Mouse (Mus musculus): Measurements from ENCODE around the gene Ctnnbl1.

Ctnnbl1 gene

DNA sequence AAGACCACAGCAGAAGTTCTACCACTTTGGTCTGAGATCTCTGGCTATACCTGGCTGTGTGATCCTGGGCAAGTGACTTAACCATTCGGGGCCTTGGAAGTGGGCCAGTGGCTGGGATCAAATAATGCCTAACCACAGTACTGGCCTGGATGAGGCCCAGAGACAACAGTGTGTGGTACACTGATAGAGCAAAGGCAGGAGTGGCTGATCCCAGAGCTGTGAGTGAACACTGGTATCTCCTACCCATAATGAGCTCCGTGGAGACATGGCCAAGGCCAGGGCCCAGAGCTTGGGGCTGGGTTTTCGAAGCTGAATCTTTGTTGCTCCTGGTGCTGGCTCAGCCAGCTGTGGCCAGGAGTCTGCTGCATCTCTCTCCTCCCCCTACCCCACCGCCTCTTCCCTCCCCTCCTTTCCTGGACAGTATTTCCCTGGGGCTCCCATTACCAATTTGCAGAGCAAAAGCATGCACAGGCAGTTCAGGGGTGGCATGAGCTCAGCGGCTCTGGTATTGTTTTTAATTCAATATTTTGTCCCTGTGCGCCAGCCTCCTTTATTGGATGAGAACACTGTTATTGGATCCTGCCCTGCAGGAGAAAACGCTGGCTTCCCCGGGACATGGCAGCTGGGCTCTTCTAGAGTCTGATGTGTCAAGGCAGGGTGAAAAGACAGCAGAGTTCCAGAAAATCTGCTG lies 13.2 kb upstream of the Ctnnbl1 start:
- no peak for TF ChIP-seq GATA4 (IDR thresholded peaks at IDR 0.05; ENCODE audit: insufficient replicate concordance, low read length)

DNA sequence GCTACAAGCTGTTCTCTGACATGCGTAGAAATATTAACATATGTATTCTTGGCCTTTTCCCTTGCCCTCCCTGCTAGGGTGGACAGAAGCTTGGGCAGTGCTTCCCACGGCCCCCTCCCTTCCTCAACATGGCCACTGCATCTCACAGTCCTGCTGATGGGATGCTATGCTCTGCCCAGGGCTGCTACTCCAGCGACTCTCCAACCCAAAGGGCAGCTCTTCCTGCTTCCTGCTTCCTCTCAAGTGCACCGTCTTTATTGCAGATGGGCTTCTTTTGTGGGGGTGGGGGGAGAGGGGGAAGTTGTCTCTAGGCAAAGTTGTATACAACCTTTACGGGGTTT lies 12.7 kb upstream of the Ctnnbl1 start:
- no peak for TF ChIP-seq GATA4 (IDR thresholded peaks at IDR 0.05; ENCODE audit: insufficient replicate concordance, low read length)

DNA sequence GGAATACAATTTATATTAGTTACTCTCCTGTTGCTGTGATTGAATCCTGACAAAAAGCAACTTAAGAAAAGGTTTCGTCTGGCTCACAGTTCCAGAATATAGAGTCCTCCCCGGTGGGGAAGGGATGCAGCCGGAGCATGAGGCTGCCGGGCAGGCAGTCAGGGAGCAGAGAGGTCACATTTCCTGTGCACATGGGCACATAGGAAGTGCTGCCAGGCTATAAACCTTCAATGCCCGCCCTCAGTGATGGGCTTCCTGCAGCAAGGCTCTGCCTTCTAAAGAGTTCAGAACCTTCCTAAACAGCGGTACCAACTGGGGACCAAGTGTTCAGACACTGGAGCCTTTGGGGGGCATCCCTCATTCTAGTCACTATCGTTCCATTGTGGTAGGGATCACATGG lies 7.4 kb downstream of the Ctnnbl1 start:
- TF ChIP-seq GATA4 (IDR thresholded peaks at IDR 0.05; ENCODE audit: insufficient replicate concordance, low read length), result no peak

DNA sequence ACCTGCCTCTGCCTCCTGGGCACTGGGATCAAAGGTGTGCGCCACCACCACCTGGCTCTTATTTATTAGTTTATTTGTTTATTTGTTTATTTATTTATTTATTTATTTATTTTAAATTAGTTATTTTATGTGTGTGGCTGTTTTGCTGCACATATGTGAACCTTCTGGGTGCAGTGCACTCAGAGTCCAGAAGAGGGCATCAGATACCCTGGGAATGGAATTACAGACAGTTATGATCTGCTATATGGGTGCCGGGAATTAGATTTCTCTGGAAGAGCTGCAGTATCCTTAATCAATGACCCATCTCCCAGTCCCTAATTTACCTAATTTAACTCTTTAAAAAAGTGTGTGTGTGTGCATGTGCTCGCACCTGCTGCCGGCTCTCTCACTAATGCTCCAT lies 8.5 kb downstream of the Ctnnbl1 start:
- TF ChIP-seq GATA4 (IDR thresholded peaks at IDR 0.05; ENCODE audit: insufficient replicate concordance, low read length), result no peak

DNA sequence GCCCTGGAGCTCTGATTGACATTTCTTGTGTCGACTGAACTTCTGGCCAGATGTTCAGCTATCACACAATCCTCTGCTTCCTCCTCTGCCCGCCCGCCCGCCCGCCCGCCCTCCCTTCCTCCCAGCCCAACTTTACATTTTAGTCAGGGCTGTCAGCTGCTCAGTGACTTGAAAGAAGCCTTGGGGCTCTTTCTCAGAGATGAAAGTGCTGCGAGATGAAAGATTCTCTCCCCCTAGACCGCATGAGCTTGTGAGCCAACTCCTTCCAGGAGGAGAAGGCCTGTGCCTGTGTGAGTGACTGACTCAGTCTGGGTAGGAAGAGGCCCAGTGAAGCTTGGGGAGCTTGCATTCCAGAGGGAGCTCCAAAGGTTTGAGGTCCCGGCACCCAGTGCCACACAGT lies 9.4 kb downstream of the Ctnnbl1 start:
- no peak for TF ChIP-seq GATA4 (IDR thresholded peaks at IDR 0.05; ENCODE audit: insufficient replicate concordance, low read length)

DNA sequence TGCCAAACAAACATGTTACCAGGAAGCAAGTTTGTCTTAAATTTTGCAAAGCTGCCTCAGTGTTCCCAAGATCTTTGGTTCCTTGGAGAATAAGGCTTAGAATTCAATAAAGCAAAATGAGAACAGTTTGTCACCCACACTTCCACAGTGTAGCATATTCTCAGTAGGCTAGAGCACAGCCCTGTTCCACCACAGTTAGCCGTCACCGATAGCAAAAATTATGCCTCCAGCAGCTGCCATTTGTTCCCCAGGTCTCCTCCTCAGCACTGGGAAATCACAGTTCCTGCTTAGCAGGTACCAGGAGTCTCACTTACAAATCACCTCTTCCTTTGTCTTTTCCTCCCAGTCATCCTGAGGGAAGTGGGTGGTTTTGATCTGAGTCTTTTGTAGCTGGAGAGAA lies 10.8 kb downstream of the Ctnnbl1 start:
- TF ChIP-seq GATA4 (IDR thresholded peaks at IDR 0.05; ENCODE audit: insufficient replicate concordance, low read length), result no peak

DNA sequence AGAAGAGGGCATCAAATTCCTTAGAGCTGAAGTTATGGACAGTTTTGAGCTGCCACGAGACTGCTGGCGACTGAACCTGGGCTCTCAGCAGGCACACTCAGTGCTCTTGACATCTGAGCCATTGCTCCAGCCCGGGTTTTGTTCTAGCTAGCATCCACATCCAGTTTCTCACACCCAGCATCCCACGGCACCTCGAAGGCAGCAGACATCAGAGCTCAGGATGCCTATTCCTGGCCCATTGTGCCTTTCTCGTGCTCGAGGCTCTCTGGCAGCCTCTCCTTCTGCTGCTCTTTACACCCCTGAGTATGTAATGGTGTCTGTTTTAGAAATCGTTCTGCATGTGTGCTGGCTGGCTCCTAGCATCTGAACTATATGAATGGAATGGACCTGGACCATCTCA lies 13.3 kb downstream of the Ctnnbl1 start:
- no peak for TF ChIP-seq GATA4 (IDR thresholded peaks at IDR 0.05; ENCODE audit: insufficient replicate concordance, low read length)

DNA sequence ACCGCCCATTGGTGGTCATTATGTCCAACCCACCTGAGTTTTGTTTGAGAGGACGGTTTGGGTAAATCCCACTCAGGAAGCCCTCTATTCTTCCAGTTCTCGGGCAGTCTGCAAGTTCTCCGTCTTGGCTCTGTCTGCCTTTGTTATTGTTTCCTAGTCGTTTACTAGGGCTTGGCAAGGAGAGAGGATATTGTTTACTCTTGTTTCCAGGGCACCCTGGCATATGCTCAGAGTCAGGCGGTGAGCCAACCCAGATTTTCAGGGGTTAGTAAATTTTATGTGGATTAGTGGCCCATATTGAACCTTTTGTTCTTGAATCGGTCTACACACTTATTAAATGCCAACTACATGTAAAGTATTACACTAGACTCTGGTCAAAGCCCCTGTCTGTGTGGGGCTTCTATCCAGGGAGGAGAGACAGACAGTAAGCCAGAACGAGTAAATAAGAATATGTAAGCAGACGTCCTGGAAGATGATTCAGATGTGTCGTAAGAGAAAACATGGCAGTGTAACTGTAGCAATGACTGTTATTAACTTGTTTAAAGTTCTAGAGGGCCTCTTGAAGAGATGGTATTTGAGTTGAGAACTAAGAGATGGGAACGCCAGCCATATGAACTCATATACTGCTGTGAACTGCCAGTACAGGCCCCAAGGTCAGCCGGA lies 13.9 kb downstream of the Ctnnbl1 start:
- no peak for TF ChIP-seq GATA4 (IDR thresholded peaks at IDR 0.05; ENCODE audit: insufficient replicate concordance, low read length)

DNA sequence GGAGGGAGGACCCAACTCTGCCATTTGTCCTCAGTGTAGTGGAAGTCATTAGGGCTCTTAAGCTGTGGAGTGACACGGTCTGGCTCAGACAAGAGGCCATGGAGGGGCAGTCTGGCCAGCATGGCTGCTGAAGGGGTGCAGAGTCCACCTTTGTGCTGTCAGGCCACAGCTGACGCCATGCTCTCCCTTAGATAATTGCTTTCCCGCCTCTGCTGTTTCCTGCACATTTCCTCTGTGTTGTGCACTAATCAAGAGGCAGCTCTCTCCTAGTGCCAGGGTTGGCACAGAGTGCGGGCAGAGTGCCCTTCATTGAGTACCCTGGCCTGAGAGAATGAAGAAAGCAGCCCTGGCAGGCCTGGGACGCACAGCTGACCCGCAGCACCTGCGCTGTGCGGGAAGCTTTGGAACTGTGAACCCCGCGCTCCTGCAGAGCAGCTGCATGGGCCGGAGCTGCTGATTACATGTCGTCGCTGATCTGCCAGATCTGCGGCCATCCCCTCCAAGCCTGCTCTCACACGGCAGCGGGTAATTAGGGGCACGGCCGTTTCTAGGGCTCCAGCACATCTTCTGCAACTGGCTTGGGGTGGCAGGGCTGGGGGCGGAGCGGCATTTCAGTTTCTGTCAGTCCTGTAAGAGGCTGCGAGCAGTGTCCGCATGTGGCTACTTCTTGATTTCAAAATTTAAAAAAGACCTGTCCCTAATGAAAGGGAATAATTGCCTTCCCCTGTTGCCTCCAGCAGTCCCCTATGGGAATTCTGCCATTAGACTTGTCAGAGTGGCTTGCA lies 14.6 kb downstream of the Ctnnbl1 start:
- TF ChIP-seq GATA4 (IDR thresholded peaks at IDR 0.05; ENCODE audit: insufficient replicate concordance, low read length), result no peak

DNA sequence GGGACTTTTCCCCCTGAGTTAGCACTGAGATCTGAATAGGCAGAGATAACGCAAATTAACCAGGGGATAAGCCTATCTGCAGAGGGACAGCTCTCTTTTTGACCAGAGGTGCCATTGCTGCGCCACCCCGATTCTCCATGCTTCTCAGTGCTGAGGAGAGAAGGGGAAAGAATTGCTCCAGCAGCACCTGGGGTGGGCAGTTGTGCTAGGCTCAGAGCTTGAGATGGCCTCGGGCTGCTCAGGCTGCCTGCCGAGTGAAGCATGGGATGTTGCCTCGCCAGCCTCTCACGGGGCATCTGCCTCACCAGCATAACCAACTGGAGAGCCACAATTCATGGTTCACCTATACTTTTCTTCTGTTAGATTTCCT lies 15.2 kb downstream of the Ctnnbl1 start:
- no peak for TF ChIP-seq GATA4 (IDR thresholded peaks at IDR 0.05; ENCODE audit: insufficient replicate concordance, low read length)

DNA sequence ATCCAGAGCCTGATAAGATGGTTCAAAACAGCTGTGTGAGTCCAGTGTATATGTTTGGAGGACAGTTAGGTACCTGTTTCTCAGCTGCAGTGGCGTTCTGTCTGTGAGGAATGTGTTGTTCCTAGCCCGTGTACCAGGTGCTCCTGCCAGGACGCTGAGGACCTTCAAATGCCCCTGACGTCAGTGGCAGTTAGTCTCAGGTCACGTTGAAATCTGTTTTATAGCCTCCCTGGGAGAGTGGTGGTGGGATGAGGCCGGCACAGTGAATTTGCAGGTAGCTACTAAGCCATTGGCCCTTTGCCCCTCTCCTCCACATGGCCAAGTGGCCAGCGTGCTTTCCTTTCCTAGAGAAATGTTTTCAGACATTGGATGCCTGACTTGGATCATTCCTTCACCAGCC lies 18.6 kb downstream of the Ctnnbl1 start:
- TF ChIP-seq GATA4 (IDR thresholded peaks at IDR 0.05; ENCODE audit: insufficient replicate concordance, low read length), result no peak

DNA sequence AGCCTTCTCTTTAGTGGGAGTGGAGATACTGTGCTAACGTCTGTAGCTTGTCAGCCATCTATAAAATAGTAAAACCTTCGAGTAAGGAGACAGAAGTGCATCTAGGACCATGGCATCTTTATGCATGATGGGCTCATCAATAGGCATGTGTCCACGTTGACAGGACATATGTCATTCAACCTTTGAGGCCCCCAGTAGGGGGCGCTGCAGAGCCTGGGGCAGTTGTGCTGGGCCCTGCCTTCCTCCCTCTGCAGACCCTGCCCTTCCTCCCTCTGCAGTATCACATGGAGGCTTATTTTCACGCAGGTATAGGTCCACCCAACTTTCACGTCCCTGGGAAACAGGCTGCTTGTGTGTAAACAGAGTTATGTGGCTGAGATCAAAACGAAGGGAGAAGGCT lies 19.0 kb downstream of the Ctnnbl1 start:
- TF ChIP-seq GATA4 (IDR thresholded peaks at IDR 0.05; ENCODE audit: insufficient replicate concordance, low read length), result no peak

DNA sequence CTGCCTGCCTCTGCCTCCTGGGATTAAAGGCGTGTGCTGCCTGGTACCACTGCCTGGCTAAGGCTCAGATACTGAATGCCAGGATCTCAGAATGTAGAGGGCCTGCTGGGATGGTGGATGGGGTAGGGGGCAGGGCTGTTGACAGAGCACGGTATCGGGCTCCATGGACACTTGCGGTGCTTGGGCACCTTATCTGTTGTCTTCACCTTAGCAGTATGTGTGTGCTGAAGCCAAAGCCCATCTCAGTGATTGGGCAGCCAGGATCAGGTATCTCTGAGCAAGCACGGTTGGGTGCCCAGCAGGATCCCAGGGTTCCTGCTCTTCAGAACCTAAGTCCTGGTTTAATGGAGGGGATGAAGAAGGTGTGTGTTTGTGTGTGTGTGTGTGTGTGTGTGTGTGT lies 21.2 kb downstream of the Ctnnbl1 start:
- TF ChIP-seq GATA4 (IDR thresholded peaks at IDR 0.05; ENCODE audit: insufficient replicate concordance, low read length), result no peak

DNA sequence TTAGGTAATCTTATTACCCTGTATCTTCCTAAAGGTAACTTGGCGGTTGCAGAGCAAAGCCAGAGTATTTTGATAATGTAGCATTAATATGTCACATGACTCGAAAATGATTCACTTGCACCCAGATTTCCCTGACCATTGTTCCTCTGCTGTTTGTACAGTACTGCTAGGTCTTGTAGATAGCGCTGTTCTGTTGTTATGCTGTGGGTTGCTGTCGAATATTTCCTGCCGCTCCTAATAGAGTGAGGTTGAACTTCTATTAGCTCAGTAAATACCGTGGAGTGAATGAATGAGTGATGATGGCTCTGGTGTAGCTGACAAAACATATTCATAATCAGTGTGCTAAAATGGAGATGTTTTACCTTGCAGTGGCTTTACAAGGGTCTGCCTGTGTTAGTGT lies 22.5 kb downstream of the Ctnnbl1 start:
- no peak for TF ChIP-seq GATA4 (IDR thresholded peaks at IDR 0.05; ENCODE audit: insufficient replicate concordance, low read length)

DNA sequence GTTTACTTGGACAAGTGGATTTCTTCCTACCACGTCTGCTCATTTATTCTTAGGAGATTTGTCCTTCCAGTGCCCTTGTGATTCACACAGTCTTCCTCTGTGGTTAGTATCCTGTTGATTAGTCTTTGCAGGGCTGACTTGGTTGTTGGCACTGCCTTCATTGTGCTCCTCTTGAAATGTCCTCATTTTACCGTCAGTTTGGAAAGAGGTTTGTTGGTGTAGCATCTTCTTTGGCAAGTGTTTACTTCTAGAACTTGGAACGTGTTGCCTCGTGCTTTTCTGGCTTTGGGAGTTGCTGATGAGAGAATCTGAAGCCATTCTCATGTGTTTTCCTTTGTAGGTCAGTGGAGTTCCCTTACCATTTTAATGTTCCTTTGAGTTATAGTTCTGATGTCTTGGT lies 25.7 kb downstream of the Ctnnbl1 start:
- no peak for TF ChIP-seq GATA4 (IDR thresholded peaks at IDR 0.05; ENCODE audit: insufficient replicate concordance, low read length)

DNA sequence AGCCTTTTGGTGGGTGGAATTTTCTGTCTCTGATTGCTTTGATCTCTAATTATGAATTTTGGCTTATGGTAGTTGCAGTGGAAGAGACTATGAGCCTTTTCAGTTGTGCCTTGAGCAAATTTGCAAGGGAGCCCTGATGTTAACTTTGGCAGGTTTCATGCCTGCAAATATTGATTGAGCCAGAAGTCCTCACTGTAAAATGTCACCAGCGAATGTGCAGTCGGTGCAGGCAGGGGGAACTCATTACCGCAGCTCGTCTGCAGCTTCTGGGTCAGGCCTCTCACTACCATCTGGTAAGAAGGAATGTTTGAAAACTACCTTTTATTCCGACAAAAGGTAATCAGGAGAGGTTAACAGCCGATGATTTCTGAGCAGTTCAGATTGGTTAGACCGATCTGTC lies 29.4 kb downstream of the Ctnnbl1 start:
- no peak for TF ChIP-seq GATA4 (IDR thresholded peaks at IDR 0.05; ENCODE audit: insufficient replicate concordance, low read length)
